ENCODE assay signal across 7 mouse cellular contexts in the genomic region with DNA sequence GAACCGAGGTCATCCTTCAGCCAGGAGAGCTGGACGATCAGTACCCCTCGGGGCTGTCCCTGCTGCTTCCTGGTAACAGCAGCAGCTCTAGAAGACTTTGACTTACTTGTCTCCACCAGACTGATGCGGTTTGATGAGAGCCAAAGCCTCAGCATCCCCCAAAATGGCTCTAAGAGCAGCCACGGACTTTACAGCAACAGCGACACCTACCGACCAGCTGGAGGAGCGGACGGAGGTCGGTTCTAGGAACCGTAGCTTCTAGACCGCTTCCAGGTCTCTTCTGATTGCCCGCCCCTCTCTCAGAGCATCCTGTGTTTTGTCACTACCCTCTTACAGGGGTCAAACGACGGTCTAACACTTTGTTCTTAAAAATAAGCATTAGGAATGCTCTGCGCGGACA. TPM values are rescaled to one million over a fixed set of nuclear protein-coding genes. Genes with fewer than 3 reads are reported as not detected.
A peak's percentile ranks its signal among the peaks of the same experiment; 100 is the strongest.
DNase-seq lines count a peak whose midpoint lies in the region; ATAC-seq and TF ChIP-seq lines count a peak whose summit lies in the region.

No protein-coding gene starts in this region.

- H3K4me2 ChIP-seq in forebrain, embryonic 15.5 days (replicated peaks), result no peak overlapping the region
- no peak overlapping the region for H3K4me2 ChIP-seq in hindbrain, embryonic 11.5 days (replicated peaks; ENCODE audit: low read depth, low read length)

- no peak overlapping the region for H3K4me3 ChIP-seq in forebrain, embryonic 15.5 days
- H3K4me3 ChIP-seq in hindbrain, embryonic 11.5 days (ENCODE audit: low read depth, low read length), result no peak overlapping the region
- H3K4me3 ChIP-seq in midbrain, embryonic 10.5 days, result no peak overlapping the region

- POLR2A ChIA-PET in Patski (lab: Charles Lee), result interaction anchor here (0.5 to 0.6 kb wide), 2 partner anchors 25 to 125 kb away, joined by 3 read pairs; no protein-coding TSS in a partner anchor

- H3K27me3 ChIP-seq in Patski, result no peaks in the 10 kb centered on the region
- H3K27me3 ChIP-seq in forebrain, embryonic 15.5 days, result no peaks in the 10 kb centered on the region
- no peaks in the 10 kb centered on the region for H3K27me3 ChIP-seq in hindbrain, embryonic 11.5 days (ENCODE audit: control insufficient read depth, insufficient read depth, low read length)
- peaks cover 22% of the 10 kb centered on the region for H3K27me3 ChIP-seq in midbrain, embryonic 10.5 days (ENCODE audit: low read depth, poor library complexity, severe bottlenecking)

- DNase-seq in Patski (ENCODE audit: low read depth, low spot score), result no peak
- peak; percentile 53 for DNase-seq in cerebellum, adult 11 months
- DNase-seq in hindbrain, embryonic 11.5 days (ENCODE audit: low spot score), result peak; percentile 91
- DNase-seq in left cerebral cortex, postnatal 25 days (ENCODE audit: low spot score in 2 of 2), result peak; percentile 60 to 67
- DNase-seq in midbrain, embryonic 10.5 days (ENCODE audit: low spot score), result peak; percentile 79
- DNase-seq in spleen, adult 12 weeks (ENCODE audit: low spot score), result peak; percentile 62

- intact Hi-C loops in left cerebral cortex, postnatal 25 days (cut with DNase I), result loop anchor here (5.0 to 10.0 kb wide), 2 partner anchors 70 to 193 kb away; no protein-coding TSS in a partner anchor

- no peak overlapping the region for H3K9ac ChIP-seq in forebrain, embryonic 15.5 days (replicated peaks)
- no peak overlapping the region for H3K9ac ChIP-seq in hindbrain, embryonic 11.5 days (ENCODE audit: low read depth, low read length)

- WGBS in forebrain, embryonic 15.5 days, result 7% methylated on average over 17 of the region's 17 CpGs
- WGBS in hindbrain, embryonic 11.5 days, result 12% methylated on average over 17 of the region's 17 CpGs
- 11% methylated on average over 17 of the region's 17 CpGs for WGBS in midbrain, embryonic 10.5 days

- 0 out of 2 replicates have a peak, but pooled peaks cover 2% of the 10 kb centered on the region for H3K4me1 ChIP-seq in forebrain, embryonic 15.5 days
- 0 out of 2 replicates have a peak, but pooled peaks cover 2% of the 10 kb centered on the region for H3K4me1 ChIP-seq in hindbrain, embryonic 11.5 days (replicated peaks; ENCODE audit: control insufficient read depth, insufficient read depth, low read length)
- H3K4me1 ChIP-seq in midbrain, embryonic 10.5 days, result peaks cover 11% of the 10 kb centered on the region

- ATAC-seq in Patski, result peak; percentile 40
- peak; percentile 53; the same call in 1 of the 2 replicates for ATAC-seq in forebrain, embryonic 15.5 days (replicated peaks)
- no peak for ATAC-seq in hindbrain, embryonic 11.5 days (ENCODE audit: low FRiP score)

- in situ Hi-C loops in Patski (cut with MboI; ENCODE audit: low pct_unique_long_range_greater_than_20kb), result no loop called here

- CTCF ChIA-PET in Patski (lab: Charles Lee), result interaction anchor here (0.7 to 2.3 kb wide), 13 partner anchors 13 to 300 kb away, joined by 3 to 11 read pairs (median 4); a partner anchor contains a TSS

- no peaks in the 10 kb centered on the region for H3K36me3 ChIP-seq in forebrain, embryonic 15.5 days
- no peaks in the 10 kb centered on the region for H3K36me3 ChIP-seq in hindbrain, embryonic 11.5 days (ENCODE audit: control insufficient read depth, insufficient read depth, low read length)
- H3K36me3 ChIP-seq in midbrain, embryonic 10.5 days, result no peaks in the 10 kb centered on the region

- TF ChIP-seq CTCF in Patski (IDR thresholded peaks at IDR 0.05), result peak; percentile 91

- no peak overlapping the region for H3K27ac ChIP-seq in forebrain, embryonic 15.5 days (replicated peaks)
- no peak overlapping the region for H3K27ac ChIP-seq in hindbrain, embryonic 11.5 days (ENCODE audit: low read depth, low read length)
- no peak overlapping the region for H3K27ac ChIP-seq in midbrain, embryonic 10.5 days (replicated peaks)

- H3K9me3 ChIP-seq in forebrain, embryonic 15.5 days, result no peaks in the 10 kb centered on the region
- no peaks in the 10 kb centered on the region for H3K9me3 ChIP-seq in hindbrain, embryonic 11.5 days (ENCODE audit: control insufficient read depth, low read length)
- no peaks in the 10 kb centered on the region for H3K9me3 ChIP-seq in midbrain, embryonic 10.5 days (replicated peaks)

RNA-seq across cellular contexts. Expression of a gene that starts 11.5 kb away (rescaled TPM):
- 52.3 TPM for polyA plus RNA-seq in Patski (2021)
- 51.5 and 52.3 TPM in 2 replicates for polyA plus RNA-seq in forebrain, embryonic 15.5 days (2015; fragmentation: Nextera tagmentation; extraction: Ambion mirVana)
- 39.0 and 48.6 TPM in 2 replicates for polyA plus RNA-seq in hindbrain, embryonic 11.5 days (2014; fragmentation: Nextera tagmentation; extraction: Ambion mirVana)
- 10 to 100 TPM; 60.7 to 63.6 TPM for total RNA-seq in left cerebral cortex, postnatal 25 days (2021)
- 44.1 and 47.3 TPM in 2 replicates for polyA plus RNA-seq in midbrain, embryonic 10.5 days (2016; fragmentation: Nextera tagmentation; extraction: Ambion mirVana)

RNA-seq across cellular contexts. Expression of a gene that starts 32.5 kb away (rescaled TPM):
- polyA plus RNA-seq in Patski (2021), result 78.4 TPM
- polyA plus RNA-seq in forebrain, embryonic 15.5 days (2015; fragmentation: Nextera tagmentation; extraction: Ambion mirVana), result 22.2 and 23.5 TPM in 2 replicates
- polyA plus RNA-seq in hindbrain, embryonic 11.5 days (2014; fragmentation: Nextera tagmentation; extraction: Ambion mirVana), result 19.1 and 24.1 TPM in 2 replicates
- total RNA-seq in left cerebral cortex, postnatal 25 days (2021), result 10 to 100 TPM; 54.1 to 63.5 TPM
- polyA plus RNA-seq in midbrain, embryonic 10.5 days (2016; fragmentation: Nextera tagmentation; extraction: Ambion mirVana), result 26.3 and 26.7 TPM in 2 replicates

RNA-seq across cellular contexts. Expression of a gene that starts 35.4 kb away (rescaled TPM):
- polyA plus RNA-seq in Patski (2021), result 0.55 TPM
- polyA plus RNA-seq in forebrain, embryonic 15.5 days (2015; fragmentation: Nextera tagmentation; extraction: Ambion mirVana), result 0.06 TPM in 1 of 2 replicates, not detected in the other
- polyA plus RNA-seq in hindbrain, embryonic 11.5 days (2014; fragmentation: Nextera tagmentation; extraction: Ambion mirVana), result not detected in 2 replicates
- total RNA-seq in left cerebral cortex, postnatal 25 days (2021), result not detected
- 0.04 TPM in 1 of 2 replicates, not detected in the other for polyA plus RNA-seq in midbrain, embryonic 10.5 days (2016; fragmentation: Nextera tagmentation; extraction: Ambion mirVana)

RNA-seq across cellular contexts. Expression of a gene that starts 37.9 kb away (rescaled TPM):
- polyA plus RNA-seq in Patski (2021), result 13.7 TPM
- 54.9 and 55.6 TPM in 2 replicates for polyA plus RNA-seq in forebrain, embryonic 15.5 days (2015; fragmentation: Nextera tagmentation; extraction: Ambion mirVana)
- polyA plus RNA-seq in hindbrain, embryonic 11.5 days (2014; fragmentation: Nextera tagmentation; extraction: Ambion mirVana), result 21.8 and 26.1 TPM in 2 replicates
- 10 to 100 TPM; 36.2 to 36.8 TPM for total RNA-seq in left cerebral cortex, postnatal 25 days (2021)
- 16.7 and 22.0 TPM in 2 replicates for polyA plus RNA-seq in midbrain, embryonic 10.5 days (2016; fragmentation: Nextera tagmentation; extraction: Ambion mirVana)
